Mouse (Mus musculus) urinary bladder, adult 18-20 months (tissue): Measurements from ENCODE around the gene Dock3.

Experiments
- DNase-seq, 2 experiments: peaks; one replicate each; pipeline ENCODE4 v3.0.0; 2022; ENCODE audit warnings: low spot score in 2 of 2, mixed read lengths in 2 of 2

The Dock3 gene

GRCm38 (mm10) chr9:107027586-107027985 is 204.1 kb downstream of the Dock3 start:
- DNase-seq, result no peak

- no peak for DNase-seq
Observed at GRCm38 (mm10) chr9:107009841-107010240, 221.9 kb downstream of the Dock3 start.

- DNase-seq, result no peak
Observed at GRCm38 (mm10) chr9:107003187-107003586, 228.5 kb downstream of the Dock3 start.

GRCm38 (mm10) chr9:106970742-106971141 is 261.0 kb downstream of the Dock3 start:
- DNase-seq, result no peak

GRCm38 (mm10) chr9:106958452-106958851 is 273.3 kb downstream of the Dock3 start:
- no peak for DNase-seq

GRCm38 (mm10) chr9:106955486-106955885 is 276.2 kb downstream of the Dock3 start:
- DNase-seq, result no peak

- DNase-seq, result no peak
Observed at GRCm38 (mm10) chr9:106934998-106935397, 296.7 kb downstream of the Dock3 start.

GRCm38 (mm10) chr9:106914878-106915277 is 316.8 kb downstream of the Dock3 start:
- no peak for DNase-seq

- DNase-seq, result no peak
Observed at GRCm38 (mm10) chr9:106913759-106914158, 317.9 kb downstream of the Dock3 start.

- DNase-seq, result no peak
Observed at GRCm38 (mm10) chr9:106911624-106912023, 320.1 kb downstream of the Dock3 start.

GRCm38 (mm10) chr9:106908715-106909114 is 323.0 kb downstream of the Dock3 start:
- no peak for DNase-seq

- no peak for DNase-seq
Observed at GRCm38 (mm10) chr9:106908174-106908573, 323.5 kb downstream of the Dock3 start.

- no peak for DNase-seq
Observed at GRCm38 (mm10) chr9:106906597-106906996, 325.1 kb downstream of the Dock3 start.

GRCm38 (mm10) chr9:106903791-106904134 is 327.9 kb downstream of the Dock3 start:
- DNase-seq, result no peak

- no peak for DNase-seq
Observed at GRCm38 (mm10) chr9:106903099-106903790, 328.5 kb downstream of the Dock3 start.

- DNase-seq, result no peak
Observed at GRCm38 (mm10) chr9:106901596-106901995, 330.1 kb downstream of the Dock3 start.

GRCm38 (mm10) chr9:106898901-106899300 is 332.8 kb downstream of the Dock3 start:
- DNase-seq, result no peak

- DNase-seq, result no peak
Observed at GRCm38 (mm10) chr9:106893327-106893726, 338.4 kb downstream of the Dock3 start.

GRCm38 (mm10) chr9:106892552-106892875 is 339.2 kb downstream of the Dock3 start:
- no peak for DNase-seq

GRCm38 (mm10) chr9:106891829-106892551 is 339.7 kb downstream of the Dock3 start, which contains the start of gene Manf:
Gene Manf (minus strand): TSS chr9:106891979.
- DNase-seq, result peak; percentile 87 to 97

- DNase-seq, result no peak
Observed at GRCm38 (mm10) chr9:106891341-106891741, 340.4 kb downstream of the Dock3 start.

- DNase-seq, result no peak
Observed at GRCm38 (mm10) chr9:106890496-106891240, 341.0 kb downstream of the Dock3 start.

- DNase-seq, result no peak
Observed at GRCm38 (mm10) chr9:106889321-106889720, 342.4 kb downstream of the Dock3 start.
